Mouse (Mus musculus) liver, embryonic 11.5 days (tissue): ENCODE data around the gene Gm6040. TPM values are rescaled to one million over a fixed set of nuclear protein-coding genes. Genes with fewer than 3 reads are reported as not detected.

Experiments used
- polyA plus RNA-seq: library from polyadenylated mRNA; unstranded; fragments of >200 nt; fragmentation: Nextera tagmentation; extraction: Ambion mirVana; gene quantifications from 2 replicates; pipeline ENCODE4 v1.2.1, GENCODE M21; 2014

Gm6040 gene
- polyA plus RNA-seq, 1 experiment from 2014 or later, result not detected

Other genes starting within 250 kb of the Gm6040 start
- not detected in 2 replicates for gene Defb33, start 29.4 kb downstream of the Gm6040 start, polyA plus RNA-seq
- gene Gm15056, start 19.4 kb downstream of the Gm6040 start, polyA plus RNA-seq, result not detected in 2 replicates
- not detected in 2 replicates for gene AY761185, start 22.6 kb upstream of the Gm6040 start, polyA plus RNA-seq
- not detected in 2 replicates for gene Defa21, start 103.5 kb upstream of the Gm6040 start, polyA plus RNA-seq
- gene Defa23, start 133.0 kb upstream of the Gm6040 start, polyA plus RNA-seq, result not detected in 2 replicates
- not detected in 2 replicates for gene Defa35, start 143.0 kb upstream of the Gm6040 start, polyA plus RNA-seq
- not detected in 2 replicates for gene Defa25, start 162.4 kb upstream of the Gm6040 start, polyA plus RNA-seq
- gene Gm14851, start 174.0 kb upstream of the Gm6040 start, polyA plus RNA-seq, result not detected in 2 replicates
- gene Defa30, start 212.6 kb upstream of the Gm6040 start, polyA plus RNA-seq, result not detected in 2 replicates
- gene Defa22, start 240.2 kb upstream of the Gm6040 start, polyA plus RNA-seq, result not detected in 2 replicates